18 mouse cellular contexts compared by ENCODE assay signal in genomic region chr2:73657961-73658360, GRCm38 (mm10).
A peak's percentile ranks its signal among the peaks of the same experiment; 100 is the strongest.
DNase-seq lines count a peak whose midpoint lies in the region; ATAC-seq and TF ChIP-seq lines count a peak whose summit lies in the region.
"Had no signal": no experiment of that assay in that cellular context is flagged by ENCODE, and none has a peak within 500 bp of the region (broad histone marks: within the 10 kb centered on the region; RNA-seq: fewer than 3 reads in every experiment).

No protein-coding gene starts in this region.

- whole genome bisulfite sequencing in heart, embryonic 10.5 days = 91% methylated on average over 3 of the region's 3 CpGs
- 61% methylated on average over 3 of the region's 3 CpGs for WGBS in lung, embryonic 14.5 days
- WGBS in neural tube, embryonic 15.5 days = 87% methylated on average over 3 of the region's 3 CpGs
- 81% methylated on average over 3 of the region's 3 CpGs for WGBS in intestine, postnatal 0 days

- no peak overlapping the region for H3K9ac ChIP-seq in lung, embryonic 14.5 days
- H3K9ac ChIP-seq in neural tube, embryonic 15.5 days (replicated peaks) = no peak overlapping the region
- H3K9ac ChIP-seq in intestine, postnatal 0 days (ENCODE audit: low read depth, low read length) = no peak overlapping the region
- H3K9ac ChIP-seq: forebrain, embryonic 15.5 days; heart, embryonic 15.5 days; liver, embryonic 14.5 days; midbrain, embryonic 13.5 days; neural tube, embryonic 13.5 days had no signal

- peak overlapping the region; percentile 35 for H3K4me2 ChIP-seq in lung, embryonic 14.5 days
- no peak overlapping the region for H3K4me2 ChIP-seq in neural tube, embryonic 15.5 days
- H3K4me2 ChIP-seq in intestine, postnatal 0 days (replicated peaks; ENCODE audit: low read depth) = no peak overlapping the region
- H3K4me2 ChIP-seq: forebrain, embryonic 15.5 days; neural tube, embryonic 13.5 days had no signal

- peak; percentile 84 for DNase-seq in heart, adult 11 months
- no peak for DNase-seq in heart, embryonic 10.5 days (ENCODE audit: low spot score)
- DNase-seq in lung, embryonic 14.5 days = peak; percentile 30
- no peak for DNase-seq in lung, postnatal 25 days (ENCODE audit: low spot score)
- peak; percentile 49 to 74 for DNase-seq in right cerebral cortex, postnatal 10 days (ENCODE audit: low spot score in 2 of 2)
- no peak for DNase-seq in right cerebral cortex, postnatal 25 days
- DNase-seq: adrenal gland, adult 2 months; cerebellum, adult 8-10 months; kidney, adult 2 months; kidney, postnatal 10 days; thymus, postnatal 14 days had no signal

- no peaks in the 10 kb centered on the region for H3K36me3 ChIP-seq in heart, embryonic 10.5 days
- H3K36me3 ChIP-seq in lung, embryonic 14.5 days (ENCODE audit: insufficient read depth) = no peaks in the 10 kb centered on the region
- H3K36me3 ChIP-seq in neural tube, embryonic 15.5 days = no peaks in the 10 kb centered on the region
- no peaks in the 10 kb centered on the region for H3K36me3 ChIP-seq in intestine, postnatal 0 days (ENCODE audit: control insufficient read depth, insufficient read depth)
- H3K36me3 ChIP-seq: forebrain, embryonic 15.5 days; heart, embryonic 15.5 days; midbrain, embryonic 13.5 days; neural tube, embryonic 13.5 days had no signal

- no peak overlapping the region for H3K27ac ChIP-seq in heart, embryonic 10.5 days
- no peak overlapping the region for H3K27ac ChIP-seq in lung, embryonic 14.5 days (ENCODE audit: low read depth)
- no peak overlapping the region for H3K27ac ChIP-seq in neural tube, embryonic 15.5 days (replicated peaks)
- no peak overlapping the region for H3K27ac ChIP-seq in intestine, postnatal 0 days (ENCODE audit: low read depth, low read length)
- H3K27ac ChIP-seq: forebrain, embryonic 15.5 days; liver, embryonic 14.5 days; neural tube, embryonic 13.5 days had no signal

- H3K4me3 ChIP-seq in heart, embryonic 10.5 days = no peak overlapping the region
- no peak overlapping the region for H3K4me3 ChIP-seq in lung, embryonic 14.5 days (ENCODE audit: low read depth, low read length)
- no peak overlapping the region for H3K4me3 ChIP-seq in neural tube, embryonic 15.5 days (replicated peaks)
- no peak overlapping the region for H3K4me3 ChIP-seq in intestine, postnatal 0 days (ENCODE audit: low read depth, low read length)
- H3K4me3 ChIP-seq: forebrain, embryonic 15.5 days; heart, embryonic 15.5 days; midbrain, embryonic 13.5 days; neural tube, embryonic 13.5 days had no signal

- no peak for ATAC-seq in lung, embryonic 14.5 days (ENCODE audit: insufficient read depth)
- ATAC-seq in neural tube, embryonic 15.5 days (ENCODE audit: low FRiP score) = no peak
- no peak for ATAC-seq in intestine, postnatal 0 days
- ATAC-seq: forebrain, embryonic 15.5 days had no signal

- no peaks in the 10 kb centered on the region for H3K9me3 ChIP-seq in heart, embryonic 10.5 days
- no peaks in the 10 kb centered on the region for H3K9me3 ChIP-seq in lung, embryonic 14.5 days (ENCODE audit: low read depth, low read length)
- H3K9me3 ChIP-seq in neural tube, embryonic 15.5 days (replicated peaks) = no peaks in the 10 kb centered on the region
- no peaks in the 10 kb centered on the region for H3K9me3 ChIP-seq in intestine, postnatal 0 days (ENCODE audit: control insufficient read depth)
- H3K9me3 ChIP-seq: forebrain, embryonic 15.5 days; heart, embryonic 15.5 days; midbrain, embryonic 13.5 days; neural tube, embryonic 13.5 days had no signal

- TF ChIP-seq CTCF in lung, embryonic 14.5 days (IDR thresholded peaks at IDR 0.05; ENCODE audit: low read depth) = no peak
- no peak for TF ChIP-seq CTCF in intestine, postnatal 0 days (IDR thresholded peaks at IDR 0.05; ENCODE audit: low read depth)

- H3K27me3 ChIP-seq in heart, embryonic 10.5 days (ENCODE audit: insufficient read depth, poor library complexity, severe bottlenecking) = no peaks in the 10 kb centered on the region
- no peaks in the 10 kb centered on the region for H3K27me3 ChIP-seq in lung, embryonic 14.5 days (ENCODE audit: insufficient read depth, low read length)
- no peaks in the 10 kb centered on the region for H3K27me3 ChIP-seq in neural tube, embryonic 15.5 days (replicated peaks)
- no peaks in the 10 kb centered on the region for H3K27me3 ChIP-seq in intestine, postnatal 0 days (replicated peaks; ENCODE audit: control insufficient read depth, insufficient read depth, low read length)
- H3K27me3 ChIP-seq: forebrain, embryonic 15.5 days; heart, embryonic 15.5 days; midbrain, embryonic 13.5 days; neural tube, embryonic 13.5 days had no signal

- H3K4me1 ChIP-seq in heart, embryonic 10.5 days = peaks cover 28% of the 10 kb centered on the region
- peaks cover 12% of the 10 kb centered on the region; the same call in 1 of the 2 replicates for H3K4me1 ChIP-seq in lung, embryonic 14.5 days (ENCODE audit: insufficient read depth)
- peaks cover 27% of the 10 kb centered on the region for H3K4me1 ChIP-seq in neural tube, embryonic 15.5 days
- H3K4me1 ChIP-seq in intestine, postnatal 0 days (replicated peaks; ENCODE audit: control insufficient read depth, insufficient read depth, low read length) = no peaks in the 10 kb centered on the region

Comparison
In these comparisons a context has a peak if more than half of its experiments do, and no peak if none do; other contexts are left out.
1. DNase-seq: peak in heart, adult 11 months (single experiment), lung, embryonic 14.5 days (single experiment) and right cerebral cortex, postnatal 10 days (2 of 2); none in heart, embryonic 10.5 days (single experiment), lung, postnatal 25 days (single experiment) and right cerebral cortex, postnatal 25 days (single experiment).